ENCODE assay signal across 10 mouse cellular contexts in genomic region chr9:44106596-44106995, GRCm38 (mm10). TPM values are rescaled to one million over a fixed set of nuclear protein-coding genes. Genes with fewer than 3 reads are reported as not detected.
DNase-seq lines count a peak whose midpoint lies in the region; ATAC-seq lines count a peak whose summit lies in the region.
"Had no signal": no experiment of that assay in that cellular context is flagged by ENCODE, and none has a peak within 500 bp of the region (broad histone marks: within the 10 kb centered on the region; RNA-seq: fewer than 3 reads in every experiment).

No protein-coding gene starts in this region.

- no peak for DNase-seq in heart, postnatal 25 days (ENCODE audit: low spot score)
- DNase-seq in forebrain, embryonic 14.5 days (ENCODE audit: low spot score): no peak
- DNase-seq in midbrain, embryonic 11.5 days (ENCODE audit: low spot score, missing footprints): no peak
- no peak for DNase-seq in T-cell, adult 2 months (ENCODE audit: low spot score)
- DNase-seq in adrenal gland, postnatal 14 days: no peak

- intact Hi-C loops in heart, postnatal 25 days (cut with DNase I): loop anchor here (5.0 kb wide), 2 partner anchors 34 to 119 kb away; no protein-coding TSS in a partner anchor

- H3K27me3 ChIP-seq in heart, embryonic 16.5 days (ENCODE audit: control insufficient read depth, insufficient read depth, low read length): no peaks in the 10 kb centered on the region
- no peaks in the 10 kb centered on the region for H3K27me3 ChIP-seq in embryonic facial prominence, embryonic 12.5 days
- H3K27me3 ChIP-seq in forebrain, embryonic 14.5 days (replicated peaks; ENCODE audit: control insufficient read depth, insufficient read depth, low read length): no peaks in the 10 kb centered on the region
- H3K27me3 ChIP-seq in midbrain, embryonic 11.5 days (ENCODE audit: control insufficient read depth, insufficient read depth, low read length): no peaks in the 10 kb centered on the region

- ATAC-seq in heart, embryonic 16.5 days (replicated peaks; ENCODE audit: extremely low read depth, insufficient read depth, low FRiP score): no peak
- no peak for ATAC-seq in embryonic facial prominence, embryonic 12.5 days (ENCODE audit: insufficient number of reproducible peaks, insufficient read depth, low FRiP score, low TSS enrichment)
- no peak for ATAC-seq in forebrain, embryonic 14.5 days
- ATAC-seq in midbrain, embryonic 11.5 days (ENCODE audit: low FRiP score): no peak
- no peak for ATAC-seq in activated CD4-positive, CD25-positive, alpha-beta regulatory T cell, adult 4 months

- WGBS in heart, embryonic 16.5 days: 73% methylated on average over 4 of the region's 4 CpGs
- 72% methylated on average over 4 of the region's 4 CpGs for WGBS in embryonic facial prominence, embryonic 12.5 days
- 68% methylated on average over 4 of the region's 4 CpGs for WGBS in forebrain, embryonic 14.5 days
- 58% methylated on average over 4 of the region's 4 CpGs for whole genome bisulfite sequencing in midbrain, embryonic 11.5 days

- H3K9me3 ChIP-seq in heart, embryonic 16.5 days (replicated peaks; ENCODE audit: control insufficient read depth, low read length): no peaks in the 10 kb centered on the region
- H3K9me3 ChIP-seq in embryonic facial prominence, embryonic 12.5 days: no peaks in the 10 kb centered on the region
- H3K9me3 ChIP-seq in forebrain, embryonic 14.5 days (replicated peaks; ENCODE audit: control insufficient read depth, low read length): no peaks in the 10 kb centered on the region
- no peaks in the 10 kb centered on the region for H3K9me3 ChIP-seq in midbrain, embryonic 11.5 days (ENCODE audit: control insufficient read depth, low read length)

- peaks cover 34% of the 10 kb centered on the region for H3K4me1 ChIP-seq in heart, embryonic 16.5 days (ENCODE audit: control insufficient read depth, insufficient read depth, low read length)
- H3K4me1 ChIP-seq in embryonic facial prominence, embryonic 12.5 days: peaks cover 47% of the 10 kb centered on the region
- peaks cover 22% of the 10 kb centered on the region for H3K4me1 ChIP-seq in forebrain, embryonic 14.5 days (ENCODE audit: control insufficient read depth, insufficient read depth, low read length)
- peaks cover 45% of the 10 kb centered on the region for H3K4me1 ChIP-seq in midbrain, embryonic 11.5 days (ENCODE audit: control insufficient read depth, insufficient read depth, low read length)

- H3K4me3 ChIP-seq in heart, embryonic 16.5 days (ENCODE audit: low read length): no peak overlapping the region
- no peak overlapping the region; the same call in 1 of the 2 replicates for H3K4me3 ChIP-seq in embryonic facial prominence, embryonic 12.5 days
- H3K4me3 ChIP-seq in forebrain, embryonic 14.5 days (ENCODE audit: low read depth, low read length): no peak overlapping the region
- no peak overlapping the region for H3K4me3 ChIP-seq in midbrain, embryonic 11.5 days (ENCODE audit: low read depth, low read length)

- H3K36me3 ChIP-seq in heart, embryonic 16.5 days (ENCODE audit: control insufficient read depth, insufficient read depth): peaks cover 3% of the 10 kb centered on the region; the same call in 1 of the 2 replicates
- peaks cover 37% of the 10 kb centered on the region for H3K36me3 ChIP-seq in embryonic facial prominence, embryonic 12.5 days
- H3K36me3 ChIP-seq in forebrain, embryonic 14.5 days (ENCODE audit: control insufficient read depth, insufficient read depth, low read length): peaks cover 12% of the 10 kb centered on the region; the same call in 1 of the 2 replicates
- H3K36me3 ChIP-seq in midbrain, embryonic 11.5 days (ENCODE audit: control insufficient read depth, insufficient read depth, low read length): peaks cover 5% of the 10 kb centered on the region; the same call in 1 of the 2 replicates

- peak overlapping the region; percentile 44; the same call in 1 of the 2 replicates for H3K4me2 ChIP-seq in heart, embryonic 16.5 days (ENCODE audit: low read depth, low read length)
- H3K4me2 ChIP-seq in embryonic facial prominence, embryonic 12.5 days (replicated peaks): peak overlapping the region; percentile 36; the same call in 1 of the 2 replicates
- H3K4me2 ChIP-seq in forebrain, embryonic 14.5 days (ENCODE audit: low read length): no peak overlapping the region; the same call in 1 of the 2 replicates
- peak overlapping the region; percentile 11; the same call in 1 of the 2 replicates for H3K4me2 ChIP-seq in midbrain, embryonic 11.5 days

- peak overlapping the region; percentile 52 for H3K27ac ChIP-seq in heart, embryonic 16.5 days (ENCODE audit: low read length)
- H3K27ac ChIP-seq in embryonic facial prominence, embryonic 12.5 days: no peak overlapping the region
- peak overlapping the region; percentile 49; the same call in 1 of the 2 replicates for H3K27ac ChIP-seq in forebrain, embryonic 14.5 days (ENCODE audit: low read depth, low read length)
- H3K27ac ChIP-seq in midbrain, embryonic 11.5 days (ENCODE audit: low read depth, low read length): no peak overlapping the region

- H3K9ac ChIP-seq in heart, embryonic 16.5 days (ENCODE audit: low read length): no peak overlapping the region
- no peak overlapping the region for H3K9ac ChIP-seq in embryonic facial prominence, embryonic 12.5 days
- no peak overlapping the region for H3K9ac ChIP-seq in forebrain, embryonic 14.5 days (ENCODE audit: low read length)
- no peak overlapping the region for H3K9ac ChIP-seq in midbrain, embryonic 11.5 days (ENCODE audit: low read length)

RNA-seq across cellular contexts. Expression of gene C1qtnf5, which starts 0.4 kb away (rescaled TPM):
- 3.5 and 4.2 TPM in 2 replicates for polyA plus RNA-seq in heart, embryonic 16.5 days (2015; fragmentation: Nextera tagmentation; extraction: Ambion mirVana)
- total RNA-seq in heart, postnatal 25 days (2021): 10 to 100 TPM in 1 of 2 experiments, 1 to 10 TPM in 1; 9.7 to 10.9 TPM
- polyA plus RNA-seq in embryonic facial prominence, embryonic 12.5 days (2016; fragmentation: Nextera tagmentation; extraction: Ambion mirVana): 0.78 and 1.3 TPM in 2 replicates
- 2.6 and 3.2 TPM in 2 replicates for polyA plus RNA-seq in forebrain, embryonic 14.5 days (2014; fragmentation: Nextera tagmentation; extraction: Ambion mirVana)
- 0.85 and 0.99 TPM in 2 replicates for polyA plus RNA-seq in midbrain, embryonic 11.5 days (2014; fragmentation: Nextera tagmentation; extraction: Ambion mirVana)
- total RNA-seq in adrenal gland, postnatal 14 days (2021): 11.1 and 14.9 TPM in 2 replicates
- polyA plus RNA-seq in activated CD4-positive, CD25-positive, alpha-beta regulatory T cell, adult 4 months (2017; shearing (Covaris generic)): not detected

RNA-seq across cellular contexts. Expression of gene Mfrp, which starts 5.1 kb away (rescaled TPM):
- polyA plus RNA-seq in heart, embryonic 16.5 days (2015; fragmentation: Nextera tagmentation; extraction: Ambion mirVana): 0.12 TPM in 1 of 2 replicates, not detected in the other
- not detected for total RNA-seq in heart, postnatal 25 days (2021)
- polyA plus RNA-seq in embryonic facial prominence, embryonic 12.5 days (2016; fragmentation: Nextera tagmentation; extraction: Ambion mirVana): 0.13 and 0.20 TPM in 2 replicates
- polyA plus RNA-seq in forebrain, embryonic 14.5 days (2014; fragmentation: Nextera tagmentation; extraction: Ambion mirVana): 0.31 TPM in 1 of 2 replicates, not detected in the other
- not detected in 2 replicates for polyA plus RNA-seq in midbrain, embryonic 11.5 days (2014; fragmentation: Nextera tagmentation; extraction: Ambion mirVana)
- total RNA-seq in adrenal gland, postnatal 14 days (2021): not detected in 2 replicates
- not detected for polyA plus RNA-seq in activated CD4-positive, CD25-positive, alpha-beta regulatory T cell, adult 4 months (2017; shearing (Covaris generic))
- total RNA-seq: liver, adult 2 months had no signal
- polyA plus RNA-seq: liver, adult 2 months had no signal

RNA-seq across cellular contexts. Expression of gene Gm49380, which starts 6.7 kb away (rescaled TPM):
- 0.07 and 0.20 TPM in 2 replicates for polyA plus RNA-seq in heart, embryonic 16.5 days (2015; fragmentation: Nextera tagmentation; extraction: Ambion mirVana)
- under 1 TPM in 1 of 2 experiments, not detected in 1; 0.11 TPM for total RNA-seq in heart, postnatal 25 days (2021)
- polyA plus RNA-seq in embryonic facial prominence, embryonic 12.5 days (2016; fragmentation: Nextera tagmentation; extraction: Ambion mirVana): 0.19 and 0.33 TPM in 2 replicates
- polyA plus RNA-seq in forebrain, embryonic 14.5 days (2014; fragmentation: Nextera tagmentation; extraction: Ambion mirVana): 0.11 and 0.16 TPM in 2 replicates
- polyA plus RNA-seq in midbrain, embryonic 11.5 days (2014; fragmentation: Nextera tagmentation; extraction: Ambion mirVana): 0.23 and 0.36 TPM in 2 replicates
- total RNA-seq in adrenal gland, postnatal 14 days (2021): 0.15 and 0.52 TPM in 2 replicates
- polyA plus RNA-seq in activated CD4-positive, CD25-positive, alpha-beta regulatory T cell, adult 4 months (2017; shearing (Covaris generic)): not detected
- polyA plus RNA-seq: liver, adult 2 months; small intestine, adult 2 months had no signal

RNA-seq across cellular contexts. Expression of gene Rnf26, which starts 6.7 kb away (rescaled TPM):
- 31.7 and 36.6 TPM in 2 replicates for polyA plus RNA-seq in heart, embryonic 16.5 days (2015; fragmentation: Nextera tagmentation; extraction: Ambion mirVana)
- 1 to 10 TPM; 7.7 to 8.1 TPM for total RNA-seq in heart, postnatal 25 days (2021)
- polyA plus RNA-seq in embryonic facial prominence, embryonic 12.5 days (2016; fragmentation: Nextera tagmentation; extraction: Ambion mirVana): 86.7 and 88.8 TPM in 2 replicates
- 31.3 and 35.1 TPM in 2 replicates for polyA plus RNA-seq in forebrain, embryonic 14.5 days (2014; fragmentation: Nextera tagmentation; extraction: Ambion mirVana)
- 49.5 and 56.4 TPM in 2 replicates for polyA plus RNA-seq in midbrain, embryonic 11.5 days (2014; fragmentation: Nextera tagmentation; extraction: Ambion mirVana)
- total RNA-seq in adrenal gland, postnatal 14 days (2021): 27.5 and 31.8 TPM in 2 replicates
- 1 to 10 TPM; 3.2 to 7.9 TPM for polyA plus RNA-seq in activated CD4-positive, CD25-positive, alpha-beta regulatory T cell, adult 4 months (2017; shearing (Covaris generic))

RNA-seq across cellular contexts. Expression of gene Mcam, which starts 27.7 kb away (rescaled TPM):
- polyA plus RNA-seq in heart, embryonic 16.5 days (2015; fragmentation: Nextera tagmentation; extraction: Ambion mirVana): 104 and 111 TPM in 2 replicates
- total RNA-seq in heart, postnatal 25 days (2021): 10 to 100 TPM; 38.9 to 40.4 TPM
- 22.3 and 24.2 TPM in 2 replicates for polyA plus RNA-seq in embryonic facial prominence, embryonic 12.5 days (2016; fragmentation: Nextera tagmentation; extraction: Ambion mirVana)
- polyA plus RNA-seq in forebrain, embryonic 14.5 days (2014; fragmentation: Nextera tagmentation; extraction: Ambion mirVana): 13.2 and 14.1 TPM in 2 replicates
- 14.5 and 15.2 TPM in 2 replicates for polyA plus RNA-seq in midbrain, embryonic 11.5 days (2014; fragmentation: Nextera tagmentation; extraction: Ambion mirVana)
- total RNA-seq in adrenal gland, postnatal 14 days (2021): 65.3 and 76.6 TPM in 2 replicates
- polyA plus RNA-seq in activated CD4-positive, CD25-positive, alpha-beta regulatory T cell, adult 4 months (2017; shearing (Covaris generic)): under 1 TPM in 1 of 2 experiments, not detected in 1; 0.16 TPM

Comparison
In these comparisons a context has a peak if more than half of its experiments do, and no peak if none do; other contexts are left out.
1. H3K27ac ChIP-seq: peak in heart, embryonic 16.5 days (single experiment) and forebrain, embryonic 14.5 days (single experiment); none in embryonic facial prominence, embryonic 12.5 days (single experiment) and midbrain, embryonic 11.5 days (single experiment).